Mouse (Mus musculus) CH12.LX (cell line): ENCODE results near the gene Stat5b.

ENCODE experiments used
- BHLHE40 ChIP-seq: IDR thresholded peaks from 2 replicates; pipeline ENCODE4 v1.6.1; 2011; ENCODE audit warnings: mild to moderate bottlenecking, low read depth, low read length, improper control_type of control experiment
- CHD2 ChIP-seq: IDR thresholded peaks from 2 replicates; pipeline ENCODE4 v1.6.1; 2011; ENCODE audit warnings: low read length, improper control_type of control experiment
- CTCF ChIP-seq, 2 experiments: IDR thresholded peaks in 1 of 2; conservative IDR thresholded peaks in 1 of 2; 2 replicates each; pipeline ENCODE4 v1.5.1; 2011 to 2012; ENCODE audit warnings: low read depth in 2 of 2, low read length in 2 of 2, improper control_type of control experiment in 1 of 2, inconsistent platforms in 1 of 2, mild to moderate bottlenecking in 1 of 2, moderate library complexity in 1 of 2
- E2F4 ChIP-seq: IDR thresholded peaks from 2 replicates; pipeline ENCODE4 v1.6.1; 2011; ENCODE audit warnings: low read depth, low read length, improper control_type of control experiment; ENCODE audit not compliant: insufficient replicate concordance
- MAFK ChIP-seq: IDR thresholded peaks from 2 replicates; pipeline ENCODE4 v1.6.1; 2011; ENCODE audit warnings: low read length, improper control_type of control experiment; ENCODE audit not compliant: insufficient replicate concordance
- MAZ ChIP-seq: IDR thresholded peaks from 2 replicates; pipeline ENCODE4 v1.6.1; 2012; ENCODE audit warnings: low read depth, mild to moderate bottlenecking, inconsistent platforms, low read length, improper control_type of control experiment, moderate library complexity
- MEF2A ChIP-seq: IDR thresholded peaks from 2 replicates; pipeline ENCODE4 v1.6.1; 2014; ENCODE audit warnings: low read depth, mild to moderate bottlenecking, inconsistent platforms, low read length, improper control_type of control experiment, borderline replicate concordance
- POLR2A ChIP-seq: IDR thresholded peaks from 2 replicates; pipeline ENCODE4 v1.6.1; 2011; ENCODE audit warnings: low read depth, mild to moderate bottlenecking, improper control_type of control experiment, low read length
- POLR2AphosphoS2 ChIP-seq: IDR thresholded peaks from 2 replicates; pipeline ENCODE4 v1.6.1; 2011; ENCODE audit warnings: low read depth, low read length, improper control_type of control experiment
- RCOR1 ChIP-seq: conservative IDR thresholded peaks from 2 replicates; pipeline ENCODE4 v1.6.1; 2012; ENCODE audit warnings: low read depth, mild to moderate bottlenecking, inconsistent platforms, low read length, improper control_type of control experiment
- ZC3H11A ChIP-seq: IDR thresholded peaks from 2 replicates; pipeline ENCODE4 v1.6.1; 2012; ENCODE audit warnings: low read depth, mild to moderate bottlenecking, inconsistent platforms, low read length, improper control_type of control experiment
- ZNF384 ChIP-seq: IDR thresholded peaks from 2 replicates; pipeline ENCODE4 v1.6.1; 2012; ENCODE audit warnings: low read depth, low read length, improper control_type of control experiment, inconsistent platforms

- no peak for TF ChIP-seq POLR2A
- TF ChIP-seq CHD2 = no peak
- TF ChIP-seq CTCF (conservative IDR thresholded peaks at IDR 0.05 in 1 of 2, IDR thresholded peaks at IDR 0.05 in 1 of 2; ENCODE audit: low read depth in 2 of 2, low read length in 2 of 2) = no peak
- no peak for TF ChIP-seq E2F4
- no peak for TF ChIP-seq MEF2A
- no peak for TF ChIP-seq MAFK
- TF ChIP-seq MAZ = no peak
- no peak for TF ChIP-seq BHLHE40
- no peak for TF ChIP-seq ZC3H11A
- no peak for TF ChIP-seq POLR2AphosphoS2
- no peak for TF ChIP-seq RCOR1
- no peak for TF ChIP-seq ZNF384
Measured at GRCm38 (mm10) chr11:100804409-100804808, 46.1 kb downstream of the Stat5b start.
